Mouse (Mus musculus) CD8-positive naive resting alpha-beta T cell, adult 2 months (primary cell): ENCODE measurements around the gene Capn2.

Source experiments
- DNase-seq, 2 experiments: peaks; one replicate each; pipeline ENCODE4 v3.0.0; 2022; ENCODE audit warnings: low read depth in 2 of 2, low spot score in 2 of 2

The Capn2 gene

DNA sequence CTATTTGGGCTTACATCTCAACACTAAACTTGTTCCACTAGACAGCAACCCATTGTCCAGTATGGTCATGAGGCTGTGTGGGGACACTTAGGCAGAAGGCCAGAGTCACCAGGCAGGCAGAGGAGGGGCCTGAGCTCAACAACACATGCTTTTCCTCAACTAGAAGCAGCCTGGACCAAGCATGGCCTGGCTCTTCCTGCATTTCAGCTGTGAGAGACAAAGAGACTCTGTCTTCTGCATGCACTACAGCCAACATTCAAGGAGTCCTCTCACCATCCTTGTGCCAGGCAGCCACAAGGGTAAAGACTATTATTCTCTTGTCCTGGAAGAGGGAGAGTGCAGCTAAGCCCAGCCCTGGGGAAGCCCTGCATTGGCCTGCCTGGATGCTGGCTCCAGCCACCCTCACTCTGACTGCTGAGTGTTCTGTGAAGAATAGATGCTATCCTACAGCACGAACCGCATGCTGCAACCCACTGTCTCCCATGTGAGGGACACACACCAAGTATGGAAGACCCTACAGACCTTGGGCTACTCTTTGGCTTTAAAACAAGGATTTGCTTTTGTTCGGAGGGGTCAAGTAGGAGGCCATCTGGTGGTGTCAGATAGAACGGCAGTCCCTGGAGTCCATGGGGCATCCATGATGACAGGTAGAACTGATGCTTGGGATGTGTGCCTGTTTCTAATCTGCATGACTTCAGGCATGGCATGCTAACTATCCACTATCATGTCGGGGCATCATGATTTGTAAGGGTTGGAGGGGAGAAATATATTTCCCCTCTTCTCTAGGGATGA lies 42.2 kb downstream of the Capn2 start:
- no peak for DNase-seq

DNA sequence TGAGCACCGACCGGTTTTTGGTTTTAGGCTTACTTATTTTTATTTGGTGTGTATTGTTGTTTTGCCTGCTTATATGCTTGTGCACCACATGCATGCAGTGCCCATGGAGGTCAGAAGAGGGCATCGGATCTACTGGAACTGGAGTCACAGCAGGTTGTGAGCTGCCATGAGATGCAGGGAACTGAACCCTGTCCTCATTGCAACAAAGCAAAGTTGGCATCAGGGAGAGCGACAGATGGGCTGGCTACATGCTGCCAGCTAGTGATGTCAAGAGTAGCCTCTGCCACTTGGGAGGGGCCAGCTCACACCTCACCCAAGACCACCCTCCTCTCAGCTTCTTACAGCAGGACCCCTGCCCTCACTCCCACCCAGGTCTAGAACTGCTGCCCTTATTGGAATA lies 51.4 kb downstream of the Capn2 start:
- no peak for DNase-seq

DNA sequence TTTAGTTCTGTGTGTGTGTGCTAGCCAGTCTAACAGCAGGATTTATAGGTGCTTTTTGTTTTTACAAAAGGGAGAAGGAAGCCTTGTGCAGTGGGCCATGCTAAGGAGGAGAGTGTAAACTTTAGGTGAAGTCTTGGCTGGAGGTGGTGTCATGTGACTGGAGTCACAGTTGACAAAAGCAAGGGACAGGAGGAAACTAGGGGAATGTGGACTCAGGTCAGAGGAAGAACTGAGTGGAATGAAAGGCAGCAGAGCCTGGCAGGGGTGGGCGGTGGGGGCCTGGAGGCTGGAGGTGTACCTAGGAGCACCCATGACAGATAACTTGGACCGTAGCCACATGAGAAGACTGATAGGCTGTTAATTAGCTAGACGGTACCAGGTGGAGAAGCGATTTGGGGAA lies 52.1 kb downstream of the Capn2 start:
- DNase-seq: no peak

DNA sequence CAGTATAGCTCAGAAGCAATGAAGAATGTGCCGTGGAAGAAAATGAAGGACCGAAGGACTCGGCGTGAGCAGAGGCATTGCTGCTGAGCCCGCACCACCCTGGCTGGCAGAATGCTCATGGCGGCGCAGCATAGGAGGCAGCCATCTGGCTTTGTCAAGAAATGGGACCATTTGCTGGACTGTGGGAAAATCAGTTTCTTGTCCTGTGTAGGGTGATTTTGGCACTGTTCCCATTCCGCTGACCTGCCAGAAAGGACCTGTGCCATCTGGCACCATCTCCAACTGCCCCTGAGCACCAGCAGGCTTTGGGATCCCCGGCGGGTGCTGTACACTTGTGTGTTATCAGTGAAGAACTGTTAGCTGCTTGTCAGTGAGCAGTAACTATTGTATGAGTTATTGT lies 55.6 kb downstream of the Capn2 start:
- no peak for DNase-seq

DNA sequence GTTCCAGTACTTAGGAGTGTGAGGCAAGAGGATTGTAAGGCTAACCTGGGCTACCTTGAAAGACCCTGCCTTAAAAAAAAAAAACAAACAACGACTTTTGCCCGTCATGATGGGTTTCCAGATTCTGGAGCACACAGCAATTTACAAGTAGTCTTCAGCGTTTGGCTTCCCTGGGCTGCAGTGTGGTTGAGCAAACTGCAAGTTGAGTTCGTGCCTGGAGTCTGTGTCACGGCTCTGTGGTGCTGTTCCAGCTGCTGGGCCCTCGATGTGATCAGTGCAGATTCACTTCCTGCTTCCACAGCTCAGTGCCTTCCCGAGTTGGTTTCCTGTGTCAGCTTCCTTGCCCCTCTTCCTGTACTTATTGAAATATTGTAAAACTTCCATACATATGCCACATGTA lies 56.1 kb downstream of the Capn2 start:
- no peak for DNase-seq

DNA sequence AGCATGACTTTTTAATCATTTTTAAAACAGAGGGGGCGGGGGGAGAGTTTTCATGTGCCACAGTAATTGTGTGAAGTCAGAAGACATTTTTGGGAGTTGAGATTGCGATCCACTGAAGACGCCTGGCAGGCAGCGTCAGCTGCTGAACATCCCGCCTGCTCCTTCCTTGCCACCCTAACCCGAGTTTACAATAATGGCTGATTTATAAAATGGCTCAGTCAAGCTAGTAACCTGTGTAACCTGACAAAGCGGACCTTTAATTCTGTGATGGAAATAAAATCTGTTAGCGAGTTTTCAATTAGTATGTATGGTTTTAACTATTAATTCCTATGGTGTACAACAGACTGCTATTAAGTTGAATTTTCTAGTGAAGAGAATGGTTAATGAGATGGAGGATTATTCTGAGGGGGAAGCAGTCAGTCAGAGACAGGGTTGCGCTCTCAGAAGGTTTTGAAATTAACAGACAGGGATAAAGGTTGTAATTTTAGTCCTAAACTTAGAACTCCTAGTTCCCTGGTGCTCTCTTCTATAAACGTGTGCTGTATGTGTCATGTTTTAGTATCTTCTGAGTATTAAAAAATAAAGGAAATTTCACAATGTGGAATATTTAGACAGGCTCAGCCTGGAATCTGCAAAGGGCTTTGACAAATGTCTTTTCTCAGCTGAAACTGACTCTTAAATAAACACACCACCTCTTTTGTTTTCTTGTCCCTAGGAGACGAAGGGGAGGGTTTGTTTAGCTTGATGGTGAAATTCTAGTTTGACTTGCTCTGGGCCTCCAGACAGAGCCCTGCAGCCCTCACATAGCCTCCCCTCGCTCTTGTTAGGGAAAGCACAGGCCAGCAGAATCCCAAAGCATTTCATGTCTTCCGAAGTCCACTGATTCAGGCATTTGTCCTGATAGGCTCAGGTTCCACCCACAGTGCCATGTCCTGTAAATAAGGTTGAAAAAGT lies 56.8 kb downstream of the Capn2 start:
- DNase-seq: no peak

DNA sequence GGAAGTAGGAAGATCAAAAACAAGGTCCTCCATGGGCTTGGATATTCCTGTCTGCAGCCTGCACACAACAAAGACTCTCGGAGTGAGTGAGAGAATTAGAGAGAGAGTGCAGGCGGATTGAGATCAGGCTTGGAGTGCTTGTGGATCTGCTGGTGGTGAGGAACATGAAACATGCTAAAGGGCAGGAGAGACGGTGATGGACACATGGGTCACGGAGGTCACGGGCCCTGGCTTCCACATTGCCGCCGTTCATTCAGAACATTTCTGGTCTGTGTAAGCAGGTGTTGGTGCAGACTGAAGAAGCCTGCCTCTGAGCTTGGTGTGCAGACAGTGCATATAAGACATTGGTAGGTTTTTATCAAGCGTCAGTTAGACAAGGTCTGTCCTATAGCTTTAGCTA lies 58.0 kb downstream of the Capn2 start:
- no peak for DNase-seq

DNA sequence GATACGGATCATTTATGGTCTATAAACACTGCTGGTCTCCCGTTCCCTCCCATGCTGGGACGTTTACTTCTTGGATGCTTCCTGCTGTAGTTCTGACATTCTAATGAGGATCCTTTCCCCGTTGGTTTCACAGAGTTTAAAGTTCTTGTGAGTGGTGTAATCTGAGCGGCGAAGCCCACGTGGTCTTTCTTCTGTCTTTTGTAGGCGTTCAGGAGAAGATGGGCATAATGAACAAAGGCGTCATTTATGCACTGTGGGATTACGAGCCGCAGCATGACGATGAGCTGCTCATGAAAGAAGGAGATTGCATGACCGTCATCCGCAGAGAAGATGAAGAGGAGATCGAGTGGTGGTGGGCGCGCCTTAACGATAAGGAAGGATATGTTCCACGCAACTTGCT lies 58.9 kb downstream of the Capn2 start:
- no peak for DNase-seq

DNA sequence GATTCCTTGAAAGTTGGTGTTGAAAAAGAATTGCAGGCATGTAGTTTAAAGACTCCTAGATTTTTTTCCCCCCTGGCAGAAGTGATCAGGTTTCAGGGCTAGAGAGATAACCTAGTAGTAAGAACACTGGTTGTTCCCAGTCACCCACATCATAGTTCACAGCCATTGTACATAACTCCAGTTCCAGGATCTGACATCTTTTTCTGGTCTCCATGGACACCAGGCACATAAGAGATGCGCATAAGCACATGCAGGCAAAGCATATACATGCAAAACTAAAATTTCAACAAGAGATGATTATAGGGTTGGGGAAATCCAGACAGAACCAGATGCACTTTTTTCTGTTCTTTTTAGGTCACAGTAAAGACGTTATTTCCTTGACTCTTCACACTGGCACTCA lies 62.3 kb downstream of the Capn2 start:
- DNase-seq: no peak

DNA sequence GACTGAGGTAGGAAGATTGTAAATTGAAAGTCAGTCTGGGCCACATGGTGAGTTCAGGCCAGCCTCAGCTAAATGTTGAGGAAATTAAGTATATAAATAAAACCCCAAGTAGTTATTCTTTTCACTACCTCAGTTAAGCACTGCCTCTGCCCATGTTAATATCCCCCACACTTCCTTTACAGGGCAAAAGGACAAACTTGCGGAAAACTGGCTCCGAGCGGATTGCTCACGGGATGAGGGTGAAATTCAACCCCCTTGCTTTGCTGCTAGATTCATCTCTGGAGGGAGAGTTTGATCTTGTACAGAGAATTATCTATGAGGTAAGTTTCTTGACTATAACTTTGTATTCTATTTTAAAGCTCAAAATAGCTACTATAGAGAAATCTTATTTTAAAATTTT lies 64.9 kb downstream of the Capn2 start:
- DNase-seq: no peak

DNA sequence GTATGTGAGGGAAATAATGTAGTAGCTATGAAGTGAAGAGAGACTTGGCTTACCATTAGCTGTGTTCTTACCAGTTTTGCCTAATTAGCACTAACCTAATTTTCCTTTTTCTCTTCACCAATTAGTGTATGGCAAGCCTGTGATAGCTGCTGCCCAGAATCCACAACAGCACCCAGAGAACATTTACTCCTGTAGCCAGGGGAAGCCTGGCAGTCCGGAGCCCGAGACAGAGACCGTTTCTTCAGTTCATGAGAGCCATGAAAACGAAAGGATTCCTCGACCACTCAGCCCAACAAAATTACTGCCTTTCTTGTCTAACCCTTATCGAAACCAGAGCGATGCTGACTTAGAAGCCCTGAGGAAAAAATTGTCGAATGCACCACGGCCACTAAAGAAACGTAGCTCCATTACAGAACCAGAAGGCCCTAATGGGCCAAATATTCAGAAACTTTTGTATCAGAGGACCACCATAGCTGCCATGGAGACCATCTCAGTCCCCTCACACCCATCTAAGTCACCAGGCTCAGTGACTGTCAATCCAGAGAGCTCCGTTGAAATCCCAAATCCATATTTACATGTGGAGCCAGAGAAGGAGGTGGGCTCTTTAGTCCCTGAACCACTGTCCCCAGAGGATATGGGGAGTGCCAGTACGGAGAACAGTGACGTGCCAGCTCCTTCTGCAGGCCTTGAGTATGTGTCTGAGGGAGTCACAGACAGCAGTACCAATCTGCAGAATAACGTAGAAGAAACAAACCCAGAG lies 69.0 kb downstream of the Capn2 start:
- no peak for DNase-seq

DNA sequence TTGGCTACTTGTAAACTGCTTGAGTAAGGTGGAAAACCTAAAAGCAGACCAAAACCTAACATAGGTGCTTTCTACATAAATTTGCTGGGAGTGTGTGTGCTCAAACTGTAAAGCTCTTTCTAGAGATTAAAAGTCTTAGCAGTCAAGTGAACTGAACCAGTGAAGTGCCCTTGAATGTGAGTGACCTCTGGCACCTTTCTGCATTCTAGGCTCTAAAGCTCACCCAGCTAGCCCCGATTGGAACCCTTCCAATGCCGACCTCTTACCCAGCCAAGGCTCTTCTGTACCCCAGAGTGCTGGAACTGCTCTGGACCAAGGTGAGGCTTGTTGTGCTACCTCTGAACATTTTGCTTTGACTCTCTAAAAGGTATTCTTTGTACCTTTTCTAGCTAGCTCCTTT lies 73.3 kb downstream of the Capn2 start:
- no peak for DNase-seq

DNA sequence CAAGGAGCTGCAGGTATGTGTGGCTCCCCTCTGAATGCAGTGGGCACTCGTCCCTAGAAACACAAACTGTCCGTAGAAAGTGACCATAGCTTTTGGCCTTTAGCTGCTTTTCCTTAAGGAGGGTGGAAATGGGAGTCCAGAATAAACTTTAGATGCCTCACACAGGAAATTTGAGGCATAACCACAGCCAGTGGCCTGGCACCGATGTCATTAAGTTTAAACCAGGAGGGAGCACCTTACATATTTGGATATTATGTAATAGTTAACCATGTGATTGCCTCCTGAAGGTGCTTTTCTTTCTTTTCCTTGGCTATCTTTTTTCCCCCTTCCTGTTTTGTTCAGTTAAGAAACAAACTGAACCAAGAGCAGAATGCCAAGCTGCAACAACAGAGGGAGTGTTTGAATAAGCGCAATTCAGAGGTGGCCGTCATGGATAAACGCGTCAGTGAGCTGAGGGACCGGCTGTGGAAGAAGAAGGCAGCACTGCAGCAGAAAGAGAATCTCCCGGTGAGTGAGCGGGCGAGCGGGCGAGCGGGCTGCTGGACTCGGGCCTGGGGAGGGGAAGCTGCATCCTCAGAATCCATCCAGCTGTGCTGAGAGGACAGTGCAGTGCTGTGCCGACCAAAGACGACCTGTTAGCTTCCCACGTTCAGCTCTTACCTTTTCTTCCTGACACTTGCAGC lies 75.5 kb downstream of the Capn2 start:
- no peak for DNase-seq

DNA sequence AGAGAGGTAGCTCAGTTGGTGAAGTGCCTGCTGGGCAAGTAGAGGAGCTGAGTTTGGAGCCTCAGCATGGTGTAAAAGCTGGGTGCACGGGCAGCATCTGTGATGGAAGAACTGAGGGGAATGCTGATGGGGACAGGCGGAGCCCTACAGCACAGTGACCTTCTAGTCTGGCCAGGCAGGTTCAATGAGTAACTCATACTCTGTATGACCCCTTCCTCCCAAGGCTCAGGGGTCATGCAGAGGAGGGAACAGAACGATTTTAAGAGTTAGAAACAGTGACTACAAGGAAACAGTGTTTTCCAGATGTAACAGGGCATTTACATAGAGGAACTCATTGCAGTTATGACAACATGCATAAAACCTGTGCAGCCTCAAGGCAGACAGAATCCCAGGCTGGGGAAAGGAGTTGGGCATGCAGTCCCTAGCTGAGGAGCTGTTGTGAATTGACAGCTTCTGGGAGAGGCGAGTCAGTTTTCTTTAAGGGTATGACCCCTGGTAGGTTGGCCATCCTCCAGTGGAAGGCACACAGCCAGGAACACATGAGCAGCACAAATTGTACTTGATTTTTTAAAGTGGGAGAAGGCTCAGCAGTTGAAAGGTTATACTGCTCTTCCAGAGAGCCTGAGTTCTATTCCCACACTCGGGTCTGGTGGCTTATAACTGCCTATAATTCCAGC lies 77.7 kb downstream of the Capn2 start:
- no peak for DNase-seq

DNA sequence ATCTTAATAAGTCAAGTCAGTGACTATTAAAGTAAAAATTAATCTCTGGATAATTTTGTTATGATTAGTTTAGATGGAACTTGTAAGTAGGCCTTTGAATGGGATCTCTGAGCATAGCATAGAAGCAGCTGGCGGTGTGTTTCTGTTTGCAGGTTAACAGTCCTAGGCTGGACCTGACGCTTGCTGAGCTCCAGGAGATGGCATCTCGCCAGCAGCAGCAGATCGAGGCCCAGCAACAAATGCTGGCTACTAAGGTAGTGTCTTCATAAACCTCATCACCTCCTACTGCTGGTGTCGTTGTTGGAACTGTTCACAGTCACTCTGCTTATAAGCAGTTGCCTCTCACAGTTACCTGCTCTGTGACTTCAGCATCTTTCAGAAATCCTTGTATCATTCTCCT lies 80.7 kb downstream of the Capn2 start:
- no peak for DNase-seq

DNA sequence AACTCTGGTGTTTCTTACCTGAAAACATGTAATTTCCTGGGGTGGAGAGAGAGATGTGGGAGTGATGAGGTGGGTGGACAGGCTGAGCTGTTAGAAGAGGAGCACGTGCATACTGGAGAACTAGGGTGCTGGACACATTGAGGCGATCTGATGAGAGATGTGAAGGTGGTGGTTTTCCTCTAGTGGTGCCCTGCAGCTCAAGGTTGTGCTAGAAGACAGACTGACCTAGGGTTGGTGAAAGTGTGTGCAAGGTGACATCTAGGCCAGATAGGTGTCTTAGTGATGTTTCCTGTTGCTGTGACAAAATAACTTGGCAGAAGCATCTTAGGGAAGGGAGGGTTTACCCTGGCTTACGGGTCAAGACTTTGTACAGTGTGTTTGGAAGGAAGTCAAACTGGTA lies 85.3 kb downstream of the Capn2 start:
- no peak for DNase-seq

DNA sequence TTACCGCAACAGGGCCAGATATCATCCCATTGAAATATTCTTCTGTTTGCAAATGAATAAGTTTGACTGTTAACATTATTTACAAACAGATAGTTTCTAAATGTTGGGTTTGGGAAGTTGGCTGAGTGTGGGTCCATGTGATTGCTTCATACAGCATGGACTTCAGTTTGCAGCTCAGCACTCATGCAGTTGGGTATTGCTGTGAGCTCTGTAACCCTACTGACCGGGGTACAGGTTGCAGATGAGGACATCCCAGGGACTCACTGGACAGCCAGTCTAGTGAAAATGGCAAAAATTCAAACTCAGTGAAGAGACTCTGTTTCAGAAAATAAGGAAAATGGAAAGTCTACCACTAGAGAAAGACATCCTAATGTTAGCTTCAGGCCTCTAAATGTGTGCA lies 86.7 kb downstream of the Capn2 start:
- no peak for DNase-seq

DNA sequence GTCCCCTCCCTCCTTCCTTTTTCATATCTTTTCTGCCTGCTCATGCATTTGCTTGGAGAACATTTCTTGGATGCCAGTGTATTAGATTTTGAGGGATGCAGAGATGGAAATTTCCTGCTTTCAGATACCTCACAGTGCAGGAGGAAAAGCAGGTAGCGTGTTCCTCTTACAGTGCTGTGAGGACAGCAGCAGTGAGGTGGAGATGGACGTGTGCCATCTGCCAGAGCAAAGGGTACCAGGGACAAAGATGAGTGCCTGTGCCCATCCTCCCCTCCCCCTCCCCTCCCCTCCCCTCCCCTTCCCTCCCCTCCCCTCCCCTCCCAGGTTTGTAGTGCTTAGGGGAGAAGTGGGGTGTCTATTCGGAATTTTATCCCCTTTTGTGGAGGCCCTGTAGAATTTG lies 87.6 kb downstream of the Capn2 start:
- DNase-seq: no peak

DNA sequence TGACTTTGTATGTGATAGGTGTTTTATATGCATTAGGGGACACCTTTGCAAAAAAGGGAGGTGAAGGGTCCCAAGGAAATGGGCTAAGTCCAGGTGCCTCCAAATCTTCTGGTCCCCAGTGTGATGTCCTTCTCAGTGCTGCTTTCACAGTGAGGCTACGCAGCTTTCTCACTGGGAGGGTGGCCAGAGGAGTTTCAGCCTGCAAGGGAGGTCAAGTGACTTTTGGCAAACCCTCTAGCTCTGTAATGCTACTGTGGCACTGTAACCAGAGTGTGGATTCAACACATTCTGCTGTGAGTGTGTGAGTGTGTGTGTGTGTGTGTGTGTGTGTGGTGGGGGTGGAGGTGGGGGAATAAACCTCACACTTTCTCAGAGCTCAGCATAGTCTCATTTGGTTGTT lies 90.0 kb downstream of the Capn2 start:
- DNase-seq: no peak

DNA sequence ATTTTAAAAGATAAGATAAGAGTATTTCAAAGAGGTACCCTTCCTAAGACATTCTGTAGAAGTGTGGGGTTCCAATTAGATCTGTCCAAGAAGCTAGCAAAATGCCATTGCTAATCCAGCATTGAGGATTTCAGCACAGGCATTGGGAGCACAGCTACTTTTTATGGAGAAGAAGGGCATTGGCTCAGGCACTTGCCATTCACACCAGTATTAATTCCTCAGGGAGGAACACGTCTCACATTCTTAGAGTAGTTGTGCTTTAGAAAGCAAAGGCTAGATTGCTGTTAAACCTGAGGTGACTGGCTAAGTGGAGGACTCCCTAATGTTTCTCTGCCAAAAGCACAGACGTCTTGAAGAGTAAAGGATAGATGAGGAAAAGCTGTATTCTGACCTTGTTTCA lies 91.0 kb downstream of the Capn2 start:
- DNase-seq: no peak

DNA sequence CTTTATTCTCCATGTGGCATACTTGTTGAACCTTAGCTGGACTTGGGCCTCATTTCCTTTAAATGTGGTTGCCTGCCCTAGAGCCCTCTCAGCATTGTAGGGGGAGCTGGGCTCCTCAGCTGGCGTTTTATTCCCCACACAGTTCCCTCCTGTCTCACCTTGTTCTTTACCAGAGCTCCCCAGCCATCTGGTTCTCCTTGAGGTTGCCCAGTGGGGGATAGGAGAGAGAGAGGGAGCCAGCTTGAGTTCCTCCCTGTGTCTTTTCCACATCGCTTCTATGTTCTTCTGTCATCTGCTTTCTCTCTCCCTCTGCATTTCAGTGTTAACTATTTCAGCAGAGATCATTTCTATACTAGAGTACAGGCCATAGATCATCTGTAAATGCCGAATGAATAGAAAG lies 92.2 kb downstream of the Capn2 start:
- DNase-seq: no peak
